Mouse (Mus musculus) forebrain, postnatal 0 days (tissue): ENCODE measurements at regions not wholly inside any gene's neighbourhood (a gene's known extent, or its start where the extent isn't known, plus 50 kb on each side); places are given as distances from the start of the nearest gene placed in this dataset.
A peak's percentile ranks its signal among the peaks of the same experiment; 100 is the strongest.

ENCODE experiments used
- ATAC-seq: fragments of 200-750 bp; cut with Nextera tagmentation; 2 replicates; pipeline ENCODE4 v1.8.0; 2017; ENCODE audit warnings: mild to moderate bottlenecking, moderate library complexity
- DNase-seq: peaks from one replicate; pipeline ENCODE4 v3.0.0-alpha.2; 2015
- H3K27ac ChIP-seq: fragments of 300-500 bp; sonication (generic); 2 replicates; pipeline ENCODE4 v1.5.1; 2014; ENCODE audit warnings: low read depth, mild to moderate bottlenecking, antibody characterized with exemption, low read length, moderate library complexity, mixed read lengths
- H3K27me3 ChIP-seq: fragments of 300-500 bp; sonication (generic); 2 replicates; pipeline ENCODE4 v1.6.1; 2014; ENCODE audit warnings: mild to moderate bottlenecking, low read length, mixed read lengths; ENCODE audit not compliant: insufficient read depth
- H3K36me3 ChIP-seq: fragments of 300-500 bp; sonication (generic); 2 replicates; pipeline ENCODE4 v1.6.1; 2014; ENCODE audit warnings: mild to moderate bottlenecking, moderate library complexity; ENCODE audit not compliant: insufficient read depth
- H3K4me1 ChIP-seq: fragments of 300-500 bp; sonication (generic); 2 replicates; pipeline ENCODE4 v1.6.1; 2014; ENCODE audit warnings: antibody characterized with exemption; ENCODE audit not compliant: insufficient read depth
- H3K4me2 ChIP-seq: fragments of 300-500 bp; sonication (generic); 2 replicates; pipeline ENCODE4 v1.6.1; 2014; ENCODE audit warnings: low read depth, mild to moderate bottlenecking, moderate library complexity
- H3K4me3 ChIP-seq: fragments of 300-500 bp; sonication (generic); 2 replicates; pipeline ENCODE4 v1.5.1; 2014; ENCODE audit warnings: low read depth, low read length, mixed read lengths
- H3K9ac ChIP-seq: fragments of 300-500 bp; sonication (generic); 2 replicates; pipeline ENCODE4 v1.6.1; 2014; ENCODE audit warnings: mild to moderate bottlenecking
- H3K9me3 ChIP-seq: fragments of 300-500 bp; sonication (generic); 2 replicates; pipeline ENCODE4 v1.6.1; 2016; ENCODE audit warnings: low read length
- CTCF ChIP-seq: sonication (generic); IDR thresholded peaks from 2 replicates; pipeline ENCODE4 v1.5.1; 2016; ENCODE audit warnings: antibody characterized with exemption, control low read depth, low read depth
- WGBS: fragments of 180-500 bp; shearing (Covaris S2); extraction: QIAGEN DNeasy Blood & Tissue Kit; methylation state at CpG from one replicate; pipeline ENCODE4 v1.1.7; 2014; 5-methylcytosine and 5-hydroxymethylcytosine counted together

GRCm38 (mm10) chr16:80502559-80502958 is 697.9 kb upstream of the Ncam2 start:
- no peak for TF ChIP-seq CTCF
- Histone ChIP-seq H3K9ac (no peak overlapping the region), H3K4me2 (no peak overlapping the region), H3K27me3 (no peaks in the 10 kb centered on the region), H3K4me1 (no peaks in the 10 kb centered on the region), H3K9me3 (no peaks in the 10 kb centered on the region), H3K4me3 (no peak overlapping the region), H3K36me3 (no peaks in the 10 kb centered on the region), H3K27ac (no peak overlapping the region)
- DNase-seq (no peak), ATAC-seq (no peak)

- no peak overlapping the region for H3K9ac ChIP-seq
- no peak overlapping the region for H3K27ac ChIP-seq
- ATAC-seq (no peak), DNase-seq (no peak)
- H3K36me3 ChIP-seq: no peaks in the 10 kb centered on the region
- H3K4me2 ChIP-seq: no peak overlapping the region
- no peaks in the 10 kb centered on the region for H3K9me3 ChIP-seq
- H3K27me3 ChIP-seq: no peaks in the 10 kb centered on the region
- TF ChIP-seq CTCF: no peak
- H3K4me1 ChIP-seq: no peaks in the 10 kb centered on the region
- H3K4me3 ChIP-seq: no peak overlapping the region
- 83% methylated on average over 1 of the region's 1 CpGs for WGBS
Measured at GRCm38 (mm10) chr16:80503276-80503675, 697.2 kb upstream of the Ncam2 start.

GRCm38 (mm10) chr16:80512724-80513123 is 687.8 kb upstream of the Ncam2 start:
- no peak overlapping the region for H3K4me2 ChIP-seq
- H3K27ac ChIP-seq: no peak overlapping the region
- H3K27me3 ChIP-seq: no peaks in the 10 kb centered on the region
- no peak for DNase-seq
- H3K9me3 ChIP-seq: no peaks in the 10 kb centered on the region
- no peak overlapping the region for H3K9ac ChIP-seq
- WGBS: 81% methylated on average over 2 of the region's 2 CpGs
- H3K4me3 ChIP-seq: no peak overlapping the region
- TF ChIP-seq CTCF: no peak
- no peak for ATAC-seq
- no peaks in the 10 kb centered on the region for H3K36me3 ChIP-seq
- H3K4me1 ChIP-seq: no peaks in the 10 kb centered on the region

- Histone ChIP-seq H3K4me1 (no peaks in the 10 kb centered on the region), H3K4me3 (no peak overlapping the region), H3K27me3 (no peaks in the 10 kb centered on the region), H3K36me3 (no peaks in the 10 kb centered on the region), H3K27ac (no peak overlapping the region), H3K9ac (no peak overlapping the region), H3K9me3 (no peaks in the 10 kb centered on the region), H3K4me2 (no peak overlapping the region)
- ATAC-seq: no peak
- TF ChIP-seq CTCF: 0 out of 2 replicates have a peak, but pooled peaks have one; percentile 8
- DNase-seq: no peak
- 86% methylated on average over 1 of the region's 1 CpGs for WGBS
Measured at GRCm38 (mm10) chr16:80538039-80538438, 662.5 kb upstream of the Ncam2 start.

- ATAC-seq (no peak), DNase-seq (no peak)
- H3K4me1 ChIP-seq: no peaks in the 10 kb centered on the region
- no peaks in the 10 kb centered on the region for H3K27me3 ChIP-seq
- no peak overlapping the region for H3K4me3 ChIP-seq
- no peak overlapping the region for H3K9ac ChIP-seq
- H3K4me2 ChIP-seq: no peak overlapping the region
- TF ChIP-seq CTCF: no peak
- no peaks in the 10 kb centered on the region for H3K36me3 ChIP-seq
- H3K27ac ChIP-seq: no peak overlapping the region
- no peaks in the 10 kb centered on the region for H3K9me3 ChIP-seq
Measured at GRCm38 (mm10) chr16:80546598-80546997, 653.9 kb upstream of the Ncam2 start.

GRCm38 (mm10) chr16:80567120-80567519 is 633.4 kb upstream of the Ncam2 start:
- Histone ChIP-seq H3K9me3 (no peaks in the 10 kb centered on the region), H3K27ac (no peak overlapping the region), H3K4me2 (no peak overlapping the region), H3K27me3 (no peaks in the 10 kb centered on the region), H3K4me1 (no peaks in the 10 kb centered on the region), H3K36me3 (no peaks in the 10 kb centered on the region), H3K4me3 (no peak overlapping the region), H3K9ac (no peak overlapping the region)
- DNase-seq (no peak), ATAC-seq (no peak)
- no peak for TF ChIP-seq CTCF
- 76% methylated on average over 3 of the region's 3 CpGs for WGBS

GRCm38 (mm10) chr16:80587278-80587677 is 613.2 kb upstream of the Ncam2 start:
- H3K27ac ChIP-seq: no peak overlapping the region
- H3K4me2 ChIP-seq: no peak overlapping the region
- H3K9ac ChIP-seq: no peak overlapping the region
- H3K4me1 ChIP-seq: no peaks in the 10 kb centered on the region
- H3K27me3 ChIP-seq: no peaks in the 10 kb centered on the region
- H3K9me3 ChIP-seq: no peaks in the 10 kb centered on the region
- DNase-seq: no peak
- H3K36me3 ChIP-seq: no peaks in the 10 kb centered on the region
- no peak for ATAC-seq
- TF ChIP-seq CTCF: no peak
- 82% methylated on average over 3 of the region's 3 CpGs for WGBS
- H3K4me3 ChIP-seq: no peak overlapping the region

- no peak for DNase-seq
- no peaks in the 10 kb centered on the region for H3K36me3 ChIP-seq
- no peaks in the 10 kb centered on the region for H3K9me3 ChIP-seq
- ATAC-seq: no peak
- no peak overlapping the region for H3K4me2 ChIP-seq
- H3K27ac ChIP-seq: no peak overlapping the region
- no peak overlapping the region for H3K4me3 ChIP-seq
- no peaks in the 10 kb centered on the region for H3K4me1 ChIP-seq
- no peaks in the 10 kb centered on the region for H3K27me3 ChIP-seq
- TF ChIP-seq CTCF: no peak
- no peak overlapping the region for H3K9ac ChIP-seq
Measured at GRCm38 (mm10) chr16:80603943-80604342, 596.6 kb upstream of the Ncam2 start.
